Mouse (Mus musculus) liver, postnatal 0 days (tissue): ENCODE data around the gene Plscr5. TPM values are rescaled to one million over a fixed set of nuclear protein-coding genes. Genes with fewer than 3 reads are reported as not detected.

Source experiments
- ATAC-seq: fragments of 200-750 bp; cut with Nextera tagmentation; 2 replicates; pipeline ENCODE4 v1.8.0; 2017; ENCODE audit warnings: mild to moderate bottlenecking, moderate library complexity
- DNase-seq: peaks from one replicate; pipeline ENCODE4 v3.0.0-alpha.2; 2016
- H3K27ac ChIP-seq: fragments of 300-500 bp; sonication (generic); 2 replicates; pipeline ENCODE4 v1.5.1; 2014; ENCODE audit warnings: antibody characterized with exemption, moderate library complexity, mild to moderate bottlenecking, low read depth
- H3K27me3 ChIP-seq: fragments of 300-500 bp; sonication (generic); 2 replicates; pipeline ENCODE4 v1.6.1; 2014; ENCODE audit warnings: low read length, control low read depth, mixed read lengths; ENCODE audit not compliant: insufficient read depth
- H3K36me3 ChIP-seq: fragments of 300-500 bp; sonication (generic); replicated peaks from 2 replicates; pipeline ENCODE4 v1.6.1; 2014; ENCODE audit warnings: mild to moderate bottlenecking, control low read depth, low read length, moderate library complexity, mixed read lengths; ENCODE audit not compliant: insufficient read depth
- H3K4me1 ChIP-seq: fragments of 300-500 bp; sonication (generic); 2 replicates; pipeline ENCODE4 v1.6.1; 2014; ENCODE audit warnings: antibody characterized with exemption, mild to moderate bottlenecking, control low read depth; ENCODE audit not compliant: insufficient read depth
- H3K4me2 ChIP-seq: fragments of 300-500 bp; sonication (generic); 2 replicates; pipeline ENCODE4 v1.6.1; 2014; ENCODE audit warnings: low read depth, mild to moderate bottlenecking, low read length, moderate library complexity, mixed read lengths
- H3K4me3 ChIP-seq: fragments of 300-500 bp; sonication (generic); 2 replicates; pipeline ENCODE4 v1.5.1; 2014; ENCODE audit warnings: low read depth, low read length
- H3K9ac ChIP-seq: fragments of 300-500 bp; sonication (generic); replicated peaks from 2 replicates; pipeline ENCODE4 v1.6.1; 2014; ENCODE audit warnings: mild to moderate bottlenecking, moderate library complexity
- H3K9me3 ChIP-seq: fragments of 300-500 bp; sonication (generic); 2 replicates; pipeline ENCODE4 v1.6.1; 2016; ENCODE audit warnings: mild to moderate bottlenecking, control low read depth, low read length, mixed read lengths
- CTCF ChIP-seq: sonication (generic); IDR thresholded peaks from 2 replicates; pipeline ENCODE4 v1.5.1; 2016; ENCODE audit warnings: antibody characterized with exemption, low read depth
- EP300 ChIP-seq: IDR thresholded peaks from 2 replicates; pipeline ENCODE4 v1.6.1; 2016; ENCODE audit warnings: antibody characterized with exemption, low read depth, mild to moderate bottlenecking
- WGBS: fragments of 180-500 bp; shearing (Covaris S2); extraction: QIAGEN DNeasy Blood & Tissue Kit; methylation state at CpG from one replicate; pipeline ENCODE4 v1.1.7; 2014; ENCODE audit not compliant: insufficient replicate concordance; 5-methylcytosine and 5-hydroxymethylcytosine counted together
- polyA plus RNA-seq: library from polyadenylated mRNA; unstranded; fragments of >200 nt; fragmentation: Nextera tagmentation; extraction: Ambion mirVana; gene quantifications from 2 replicates; pipeline ENCODE4 v1.2.1, GENCODE M21; 2015

Plscr5 gene
- polyA plus RNA-seq, 1 experiment from 2014 or later, result not detected

- TF ChIP-seq EP300, result no peak
- TF ChIP-seq CTCF, result 0 out of 2 replicates have a peak, but pooled peaks have one; percentile 25
- DNase-seq (no peak), ATAC-seq (no peak)
- Histone ChIP-seq H3K27ac (no peak overlapping the region), H3K4me3 (no peak overlapping the region), H3K4me1 (no peaks in the 10 kb centered on the region), H3K27me3 (no peaks in the 10 kb centered on the region), H3K4me2 (no peak overlapping the region), H3K9me3 (no peaks in the 10 kb centered on the region), H3K36me3 (no peaks in the 10 kb centered on the region), H3K9ac (no peak overlapping the region)
- WGBS, result 63% methylated on average over 2 of the region's 2 CpGs
Observed at GRCm38 (mm10) chr9:92191295-92191694, 1.4 kb upstream of the Plscr5 start.

GRCm38 (mm10) chr9:92198408-92198807 is 5.7 kb downstream of the Plscr5 start:
- no peaks in the 10 kb centered on the region for H3K27me3 ChIP-seq
- no peaks in the 10 kb centered on the region for H3K4me1 ChIP-seq
- no peak overlapping the region for H3K4me2 ChIP-seq
- no peaks in the 10 kb centered on the region for H3K36me3 ChIP-seq
- ATAC-seq (no peak), DNase-seq (no peak)
- H3K4me3 ChIP-seq, result no peak overlapping the region
- no peaks in the 10 kb centered on the region for H3K9me3 ChIP-seq
- no peak overlapping the region for H3K9ac ChIP-seq
- TF ChIP-seq CTCF, result no peak
- no peak for TF ChIP-seq EP300
- WGBS, result 43% methylated on average over 3 of the region's 3 CpGs
- H3K27ac ChIP-seq, result no peak overlapping the region

- no peak overlapping the region for H3K4me3 ChIP-seq
- TF ChIP-seq EP300 (no peak), CTCF (no peak)
- 79% methylated on average over 5 of the region's 5 CpGs for WGBS
- no peak for ATAC-seq
- no peaks in the 10 kb centered on the region for H3K27me3 ChIP-seq
- H3K4me2 ChIP-seq, result no peak overlapping the region
- no peaks in the 10 kb centered on the region for H3K9me3 ChIP-seq
- no peaks in the 10 kb centered on the region for H3K4me1 ChIP-seq
- no peaks in the 10 kb centered on the region for H3K36me3 ChIP-seq
- DNase-seq, result no peak
- no peak overlapping the region for H3K9ac ChIP-seq
- no peak overlapping the region for H3K27ac ChIP-seq
Observed at GRCm38 (mm10) chr9:92199564-92199963, 6.8 kb downstream of the Plscr5 start.

- DNase-seq (no peak), ATAC-seq (no peak)
- TF ChIP-seq CTCF (no peak), EP300 (no peak)
- WGBS, result 76% methylated on average over 2 of the region's 2 CpGs
- Histone ChIP-seq H3K36me3 (no peaks in the 10 kb centered on the region), H3K9me3 (no peaks in the 10 kb centered on the region), H3K27ac (no peak overlapping the region), H3K4me1 (no peaks in the 10 kb centered on the region), H3K4me2 (no peak overlapping the region), H3K9ac (no peak overlapping the region), H3K4me3 (no peak overlapping the region), H3K27me3 (no peaks in the 10 kb centered on the region)
Observed at GRCm38 (mm10) chr9:92204397-92204796, 11.7 kb downstream of the Plscr5 start.

GRCm38 (mm10) chr9:92207307-92207706 is 14.6 kb downstream of the Plscr5 start:
- Histone ChIP-seq H3K9me3 (no peaks in the 10 kb centered on the region), H3K4me1 (no peaks in the 10 kb centered on the region), H3K27ac (no peak overlapping the region), H3K9ac (no peak overlapping the region), H3K27me3 (no peaks in the 10 kb centered on the region), H3K36me3 (no peaks in the 10 kb centered on the region), H3K4me3 (no peak overlapping the region), H3K4me2 (peak overlapping the region; percentile 51; the same call in 1 of the 2 replicates)
- peak; percentile 59 for TF ChIP-seq CTCF
- TF ChIP-seq EP300, result no peak
- ATAC-seq (no peak), DNase-seq (peak; percentile 37)
- WGBS, result 34% methylated on average over 4 of the region's 4 CpGs

- no peak overlapping the region for H3K4me3 ChIP-seq
- no peak for ATAC-seq
- H3K9ac ChIP-seq, result no peak overlapping the region
Observed at GRCm38 (mm10) chr9:92207757-92208156, 15.0 kb downstream of the Plscr5 start.

GRCm38 (mm10) chr9:92209850-92210249 is 17.1 kb downstream of the Plscr5 start:
- Histone ChIP-seq H3K4me2 (no peak overlapping the region), H3K27me3 (no peaks in the 10 kb centered on the region), H3K27ac (no peak overlapping the region), H3K4me3 (no peak overlapping the region), H3K9ac (no peak overlapping the region), H3K4me1 (no peaks in the 10 kb centered on the region), H3K36me3 (no peaks in the 10 kb centered on the region), H3K9me3 (no peaks in the 10 kb centered on the region)
- no peak for DNase-seq
- no peak for ATAC-seq
- TF ChIP-seq CTCF, result no peak
- no peak for TF ChIP-seq EP300
- WGBS, result 85% methylated on average over 3 of the region's 3 CpGs

More at GRCm38 (mm10) chr9:92207757-92208156, 15.0 kb downstream of the Plscr5 start:
- Histone ChIP-seq H3K27me3 (no peaks in the 10 kb centered on the region), H3K36me3 (no peaks in the 10 kb centered on the region), H3K27ac (no peak overlapping the region), H3K4me1 (no peaks in the 10 kb centered on the region), H3K9me3 (no peaks in the 10 kb centered on the region), H3K4me2 (peak overlapping the region; percentile 51; the same call in 1 of the 2 replicates)
- WGBS, result 72% methylated on average over 8 of the region's 8 CpGs
- TF ChIP-seq CTCF (no peak), EP300 (no peak)
- DNase-seq, result no peak
